Mouse (Mus musculus) heart, embryonic 15.5 days (tissue): ENCODE measurements around the gene Mgat5. TPM values are rescaled to one million over a fixed set of nuclear protein-coding genes. Genes with fewer than 3 reads are reported as not detected.

Experiments used
- ATAC-seq: fragments of 200-750 bp; cut with Nextera tagmentation; replicated peaks from 2 replicates; pipeline ENCODE4 v1.8.0; 2017; ENCODE audit warnings: low read depth, moderate TSS enrichment; ENCODE audit not compliant: insufficient number of reproducible peaks, insufficient read depth, low FRiP score
- H3K27ac ChIP-seq: fragments of 300-500 bp; sonication (generic); 2 replicates; pipeline ENCODE4 v1.5.1; 2015; ENCODE audit warnings: mild to moderate bottlenecking, inconsistent platforms
- H3K27me3 ChIP-seq: fragments of 300-500 bp; sonication (generic); 2 replicates; pipeline ENCODE4 v1.6.1; 2015; ENCODE audit warnings: inconsistent platforms
- H3K36me3 ChIP-seq: fragments of 300-500 bp; sonication (generic); 2 replicates; pipeline ENCODE4 v1.6.1; 2015; ENCODE audit warnings: mild to moderate bottlenecking, inconsistent platforms
- H3K4me1 ChIP-seq: fragments of 300-500 bp; sonication (generic); replicated peaks from 2 replicates; pipeline ENCODE4 v1.6.1; 2015; ENCODE audit warnings: inconsistent platforms
- H3K4me2 ChIP-seq: fragments of 300-500 bp; sonication (generic); 2 replicates; pipeline ENCODE4 v1.6.1; 2015; ENCODE audit warnings: inconsistent platforms, mild to moderate bottlenecking, moderate library complexity
- H3K4me3 ChIP-seq: fragments of 300-500 bp; sonication (generic); 2 replicates; pipeline ENCODE4 v1.5.1; 2015; ENCODE audit warnings: mild to moderate bottlenecking, inconsistent platforms
- H3K9ac ChIP-seq: fragments of 300-500 bp; sonication (generic); 2 replicates; pipeline ENCODE4 v1.6.1; 2015; ENCODE audit warnings: mild to moderate bottlenecking, inconsistent platforms
- H3K9me3 ChIP-seq: fragments of 300-500 bp; sonication (generic); replicated peaks from 2 replicates; pipeline ENCODE4 v1.6.1; 2016; ENCODE audit warnings: inconsistent platforms
- WGBS: fragments of 180-500 bp; shearing (Covaris S2); methylation state at CpG from one replicate; pipeline ENCODE4 v1.1.7; 2015; ENCODE audit warnings: mixed read lengths; 5-methylcytosine and 5-hydroxymethylcytosine counted together
- polyA plus RNA-seq: library from polyadenylated mRNA; unstranded; fragments of >200 nt; fragmentation: Nextera tagmentation; extraction: Ambion mirVana; gene quantifications from 2 replicates; pipeline ENCODE4 v1.2.1, GENCODE M21; 2015

The Mgat5 gene
- polyA plus RNA-seq, 1 experiment from 2014 or later = 3.7 TPM

DNA sequence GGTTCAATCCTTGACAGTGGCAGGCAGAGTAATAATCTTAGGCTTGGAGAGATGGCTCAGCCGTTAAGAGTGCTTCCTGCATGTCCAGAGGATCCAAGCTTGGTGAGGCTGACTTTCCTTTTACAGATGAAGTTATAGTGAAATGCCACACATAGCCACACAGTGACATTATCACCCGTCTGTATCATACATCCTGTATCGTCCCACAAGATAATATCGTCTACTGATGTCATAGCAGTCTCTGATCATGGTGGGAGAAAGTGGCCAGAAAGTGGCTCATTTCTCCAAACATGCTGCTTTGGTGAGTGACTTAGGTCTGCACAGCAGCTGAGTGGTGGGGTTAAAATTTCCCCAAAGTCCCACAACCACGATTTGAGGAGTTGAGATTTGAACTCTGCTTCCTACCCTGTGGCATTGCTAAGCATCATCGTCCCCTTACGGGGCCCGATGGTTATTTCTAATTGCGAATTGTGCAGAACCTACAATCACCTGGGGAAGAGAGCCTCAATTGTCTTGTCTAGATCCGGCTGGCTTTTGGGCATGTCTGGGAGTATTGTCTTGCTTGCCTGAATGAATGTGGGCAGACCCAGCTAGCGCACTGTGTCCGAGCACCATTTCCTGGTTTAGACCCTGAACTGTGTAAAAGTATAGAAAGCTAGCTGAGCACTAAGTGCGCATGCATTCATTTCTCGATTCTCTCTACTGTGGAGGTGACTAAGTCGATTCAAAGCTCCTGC lies 37.5 kb downstream of the Mgat5 start:
- Histone ChIP-seq H3K36me3 (no peaks in the 10 kb centered on the region), H3K9ac (no peak overlapping the region), H3K4me2 (peak overlapping the region; percentile 34), H3K9me3 (no peaks in the 10 kb centered on the region), H3K27ac (peak overlapping the region; percentile 39), H3K4me3 (no peak overlapping the region), H3K27me3 (no peaks in the 10 kb centered on the region), H3K4me1 (peaks cover 52% of the 10 kb centered on the region)
- WGBS = 69% methylated on average over 15 of the region's 15 CpGs
- no peak for ATAC-seq

DNA sequence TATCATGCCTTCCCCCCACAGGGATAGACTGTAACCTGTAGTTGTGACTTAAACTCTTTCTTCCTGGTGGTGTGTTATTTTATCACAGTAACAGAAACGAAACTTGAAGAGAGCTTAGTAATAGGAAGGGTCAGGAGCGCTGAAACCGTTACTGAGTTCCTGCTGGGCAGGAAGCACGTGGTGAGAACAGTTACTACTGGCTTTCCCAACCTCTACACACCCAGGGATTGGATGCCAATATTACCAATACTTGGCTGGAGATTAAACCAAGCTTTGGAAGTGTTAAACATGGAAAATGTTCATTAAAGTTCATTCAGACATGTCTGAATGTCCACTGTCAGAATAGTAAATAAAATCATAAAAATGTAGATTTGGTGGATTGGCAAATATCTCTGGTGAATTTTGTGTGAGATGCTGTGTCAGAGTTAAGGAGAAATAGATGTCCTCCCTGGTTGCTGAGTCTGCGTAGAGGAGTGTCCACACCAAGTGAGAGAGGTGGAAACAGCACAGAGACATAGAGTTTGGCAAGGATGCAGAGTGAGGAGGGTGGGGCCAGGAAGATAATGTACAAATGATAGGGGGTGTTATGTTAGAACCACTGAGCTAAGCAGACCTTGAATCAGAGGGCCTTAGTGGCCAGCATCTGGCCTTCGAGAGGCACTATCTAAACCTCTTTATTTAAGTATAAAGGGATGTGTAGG lies 38.2 kb downstream of the Mgat5 start:
- Histone ChIP-seq H3K27ac (peak overlapping the region; percentile 39), H3K4me1 (peaks cover 52% of the 10 kb centered on the region), H3K36me3 (no peaks in the 10 kb centered on the region), H3K27me3 (no peaks in the 10 kb centered on the region), H3K9ac (no peak overlapping the region), H3K4me3 (no peak overlapping the region), H3K9me3 (no peaks in the 10 kb centered on the region), H3K4me2 (peak overlapping the region; percentile 34)
- ATAC-seq = no peak
- WGBS = 58% methylated on average over 6 of the region's 6 CpGs

DNA sequence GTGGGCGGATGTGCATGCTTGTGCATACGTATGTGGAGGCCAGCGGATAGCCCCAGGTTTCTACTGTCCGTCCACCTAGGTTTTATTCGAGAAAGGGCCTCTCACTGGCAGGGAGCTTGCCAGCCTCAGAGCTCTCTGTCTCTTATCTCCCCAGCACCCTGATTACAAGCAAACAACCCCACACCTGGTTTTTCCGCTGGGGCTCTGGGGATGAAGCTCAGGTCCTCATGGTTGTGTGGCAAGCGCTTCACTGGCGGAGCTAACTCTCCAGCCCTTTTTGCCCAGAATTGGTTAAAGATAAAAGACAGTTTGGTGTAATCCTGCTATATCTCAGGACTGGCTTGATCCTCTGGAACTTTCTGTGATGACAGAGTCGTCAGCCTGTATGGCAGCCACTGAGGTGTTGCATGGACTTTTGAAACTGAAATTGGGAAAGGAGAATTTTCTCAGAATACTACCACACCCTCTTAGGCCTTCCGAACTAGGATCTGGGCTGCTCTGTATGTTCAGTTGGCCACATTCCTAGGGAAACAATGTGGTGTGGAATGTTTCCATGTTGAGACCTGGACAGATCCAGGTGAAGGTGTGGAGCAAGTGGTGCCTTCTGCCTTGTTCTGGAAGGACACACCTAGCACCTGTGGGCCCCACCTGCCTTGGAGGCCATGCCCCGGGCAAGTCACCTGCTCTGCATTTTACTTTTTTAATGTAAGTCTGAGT lies 39.4 kb downstream of the Mgat5 start:
- WGBS = 72% methylated on average over 11 of the region's 11 CpGs
- Histone ChIP-seq H3K36me3 (no peaks in the 10 kb centered on the region), H3K9me3 (no peaks in the 10 kb centered on the region), H3K27me3 (no peaks in the 10 kb centered on the region), H3K4me2 (no peak overlapping the region), H3K9ac (no peak overlapping the region), H3K4me3 (no peak overlapping the region), H3K27ac (no peak overlapping the region), H3K4me1 (peaks cover 52% of the 10 kb centered on the region)
- ATAC-seq = no peak

DNA sequence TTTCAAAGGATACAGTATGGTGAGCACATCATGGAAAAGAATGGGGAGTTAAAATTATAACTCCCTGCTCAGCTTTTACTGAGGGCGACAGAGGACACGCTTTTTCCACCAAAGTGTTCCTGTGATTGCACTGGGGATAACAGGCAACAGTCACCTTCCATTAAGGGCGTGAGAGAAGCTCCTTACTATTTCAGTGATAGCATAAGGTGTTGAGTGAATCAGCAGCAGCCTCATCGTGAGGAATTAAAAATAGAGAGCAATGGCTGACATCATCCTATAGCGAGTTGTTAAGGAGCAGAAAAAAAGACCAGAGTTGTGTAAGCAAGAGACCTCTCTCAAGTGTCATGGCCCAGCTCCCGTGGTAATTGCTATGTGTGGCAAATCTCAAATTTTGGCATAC lies 41.3 kb downstream of the Mgat5 start:
- 0 out of 2 replicates have a peak overlapping the region, but pooled peaks have one; percentile 15 for H3K4me2 ChIP-seq
- 41% methylated on average over 6 of the region's 6 CpGs for WGBS
- no peaks in the 10 kb centered on the region for H3K27me3 ChIP-seq
- peak overlapping the region; percentile 37 for H3K27ac ChIP-seq
- H3K36me3 ChIP-seq = no peaks in the 10 kb centered on the region
- H3K4me3 ChIP-seq = no peak overlapping the region
- ATAC-seq = no peak
- no peak overlapping the region for H3K9ac ChIP-seq
- no peaks in the 10 kb centered on the region for H3K9me3 ChIP-seq
- H3K4me1 ChIP-seq = peaks cover 42% of the 10 kb centered on the region

DNA sequence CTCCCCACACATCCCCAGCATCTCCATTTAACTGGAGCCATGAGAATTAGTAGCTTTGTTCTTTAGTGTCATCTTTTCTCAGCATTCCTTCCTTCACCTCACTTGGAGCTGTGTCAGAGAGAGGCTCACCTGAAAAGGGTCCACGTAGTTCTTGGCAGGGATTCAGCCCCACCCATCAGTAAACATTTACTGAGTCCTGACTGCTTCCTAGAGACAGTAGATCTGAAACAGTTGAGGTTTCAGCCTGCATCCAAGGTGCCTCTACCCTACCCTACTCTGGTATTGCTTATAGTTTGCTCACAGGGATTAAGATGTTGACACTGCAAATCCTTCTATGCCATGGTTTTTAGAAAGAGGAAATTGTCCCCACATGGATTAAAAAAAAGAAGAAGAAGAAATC lies 43.6 kb downstream of the Mgat5 start:
- Histone ChIP-seq H3K27ac (no peak overlapping the region), H3K4me3 (no peak overlapping the region), H3K9me3 (no peaks in the 10 kb centered on the region), H3K27me3 (no peaks in the 10 kb centered on the region), H3K36me3 (no peaks in the 10 kb centered on the region), H3K4me2 (no peak overlapping the region), H3K9ac (no peak overlapping the region), H3K4me1 (peaks cover 35% of the 10 kb centered on the region)
- WGBS = 76% methylated on average over 1 of the region's 1 CpGs
- ATAC-seq = no peak

DNA sequence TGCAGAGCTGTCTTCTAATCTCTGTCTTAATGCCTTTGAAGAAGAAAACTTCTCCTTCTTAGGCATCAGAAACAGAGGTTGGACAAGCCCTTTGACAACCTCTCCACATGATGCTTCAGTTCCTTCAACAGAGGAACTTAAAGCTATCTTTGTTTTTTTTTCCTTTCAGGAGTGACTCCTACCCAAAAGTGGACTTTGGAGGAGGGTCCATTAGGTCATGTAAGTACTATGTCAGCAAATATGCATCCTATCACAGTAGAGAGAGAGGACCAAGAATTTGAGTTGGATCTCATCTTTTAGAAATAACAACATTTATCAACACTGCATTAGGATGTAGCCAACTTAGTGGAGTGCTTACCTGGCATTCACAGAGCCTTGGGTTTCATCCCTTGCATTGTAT lies 44.8 kb downstream of the Mgat5 start:
- H3K4me2 ChIP-seq = no peak overlapping the region
- no peak for ATAC-seq
- H3K27ac ChIP-seq = no peak overlapping the region
- H3K4me1 ChIP-seq = peaks cover 23% of the 10 kb centered on the region
- no peak overlapping the region for H3K4me3 ChIP-seq
- H3K27me3 ChIP-seq = no peaks in the 10 kb centered on the region
- no peaks in the 10 kb centered on the region for H3K36me3 ChIP-seq
- H3K9me3 ChIP-seq = no peaks in the 10 kb centered on the region
- H3K9ac ChIP-seq = no peak overlapping the region

DNA sequence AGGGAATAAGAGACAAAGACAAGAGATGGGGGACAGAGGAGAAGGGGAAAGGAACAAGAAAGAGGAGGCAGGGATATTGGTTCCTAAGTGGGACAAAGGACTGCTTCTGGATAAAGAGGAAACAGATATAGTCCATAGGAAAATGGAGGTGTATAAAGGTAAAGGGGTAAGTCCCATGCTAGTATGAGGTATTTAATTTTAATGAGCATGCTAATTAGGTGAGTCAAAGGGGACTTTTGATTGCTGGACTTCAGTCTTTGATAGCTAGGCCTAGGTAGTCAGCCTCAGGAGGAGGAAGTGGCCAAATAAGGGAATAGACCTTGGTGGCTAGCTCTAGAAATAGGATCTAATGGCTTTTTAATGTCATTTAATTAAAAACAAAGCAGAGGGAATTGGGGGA lies 45.5 kb downstream of the Mgat5 start:
- Histone ChIP-seq H3K4me1 (peaks cover 22% of the 10 kb centered on the region), H3K27ac (no peak overlapping the region), H3K9ac (no peak overlapping the region), H3K4me2 (no peak overlapping the region), H3K9me3 (no peaks in the 10 kb centered on the region), H3K27me3 (no peaks in the 10 kb centered on the region), H3K4me3 (no peak overlapping the region), H3K36me3 (no peaks in the 10 kb centered on the region)
- ATAC-seq = no peak

DNA sequence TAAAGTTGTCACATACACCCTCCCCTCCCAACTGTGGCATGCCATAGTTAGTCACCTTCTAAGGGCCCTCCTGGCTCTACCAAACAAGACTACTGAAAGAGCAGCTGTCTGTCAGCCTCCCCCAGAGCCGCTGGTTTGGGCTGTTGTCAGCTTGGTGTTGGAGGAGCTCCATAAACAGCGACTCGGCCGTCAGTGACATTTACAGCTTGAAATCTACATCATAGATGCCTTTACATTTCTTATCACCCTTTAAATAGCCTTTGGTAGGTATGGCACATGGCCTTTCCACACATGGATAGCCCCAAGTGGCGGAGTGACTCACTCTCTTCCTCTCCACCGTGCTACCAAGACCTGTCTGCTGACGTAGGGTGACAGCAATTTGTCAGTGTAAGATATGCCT lies 46.9 kb downstream of the Mgat5 start:
- 38% methylated on average over 7 of the region's 7 CpGs for WGBS
- H3K36me3 ChIP-seq = no peaks in the 10 kb centered on the region
- no peak overlapping the region for H3K4me3 ChIP-seq
- no peak overlapping the region for H3K27ac ChIP-seq
- no peaks in the 10 kb centered on the region for H3K27me3 ChIP-seq
- peaks cover 9% of the 10 kb centered on the region for H3K4me1 ChIP-seq
- ATAC-seq = no peak
- no peaks in the 10 kb centered on the region for H3K9me3 ChIP-seq
- no peak overlapping the region for H3K4me2 ChIP-seq
- H3K9ac ChIP-seq = no peak overlapping the region

DNA sequence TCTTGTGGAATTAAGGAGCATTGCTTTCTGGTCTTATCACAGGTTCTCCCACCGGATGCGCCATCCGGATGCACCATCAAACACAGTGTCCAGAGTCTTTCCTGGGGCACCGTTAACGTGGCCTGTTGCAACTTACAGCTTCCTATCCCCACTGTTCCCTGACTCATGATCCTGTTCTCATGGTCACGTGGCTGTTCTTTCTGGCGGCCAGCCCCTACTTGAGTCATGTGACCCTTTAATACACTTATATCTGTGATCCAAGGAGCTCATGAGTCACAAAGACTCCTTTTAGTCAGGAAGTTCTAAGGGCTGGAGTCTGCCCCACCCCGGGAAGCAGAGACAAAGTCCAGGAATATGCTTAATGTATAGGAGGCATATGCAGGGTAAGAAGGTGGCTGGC lies 52.2 kb downstream of the Mgat5 start:
- peaks cover 13% of the 10 kb centered on the region for H3K4me1 ChIP-seq
- no peak for ATAC-seq
- no peaks in the 10 kb centered on the region for H3K36me3 ChIP-seq
- H3K4me3 ChIP-seq = no peak overlapping the region
- no peaks in the 10 kb centered on the region for H3K9me3 ChIP-seq
- no peak overlapping the region for H3K9ac ChIP-seq
- no peak overlapping the region for H3K27ac ChIP-seq
- H3K4me2 ChIP-seq = no peak overlapping the region
- 77% methylated on average over 8 of the region's 8 CpGs for WGBS
- no peaks in the 10 kb centered on the region for H3K27me3 ChIP-seq

DNA sequence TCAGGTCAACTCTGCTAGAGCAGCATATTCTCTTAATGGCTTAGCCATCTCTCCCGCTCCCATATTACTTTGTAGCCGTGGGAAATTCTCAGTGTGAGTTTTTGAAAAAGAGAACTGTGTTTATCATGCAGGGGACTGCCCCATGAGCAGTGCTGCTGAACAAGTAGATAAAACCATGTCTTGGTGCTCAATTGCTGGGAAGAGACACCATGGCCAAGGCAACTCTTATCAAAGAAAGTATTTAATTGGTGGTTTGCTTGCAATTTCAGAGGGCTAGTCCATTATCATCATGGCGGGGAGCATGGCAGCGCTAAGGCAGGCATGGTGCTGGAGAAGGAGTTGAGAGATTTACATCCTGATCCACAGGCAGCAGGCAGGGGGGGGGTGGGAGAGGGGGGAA lies 54.9 kb downstream of the Mgat5 start:
- no peaks in the 10 kb centered on the region for H3K27me3 ChIP-seq
- no peaks in the 10 kb centered on the region for H3K36me3 ChIP-seq
- no peak overlapping the region for H3K4me2 ChIP-seq
- H3K4me1 ChIP-seq = peaks cover 20% of the 10 kb centered on the region
- 78% methylated on average over 4 of the region's 4 CpGs for WGBS
- H3K27ac ChIP-seq = no peak overlapping the region
- H3K9me3 ChIP-seq = no peaks in the 10 kb centered on the region
- ATAC-seq = no peak
- H3K9ac ChIP-seq = no peak overlapping the region
- H3K4me3 ChIP-seq = no peak overlapping the region

DNA sequence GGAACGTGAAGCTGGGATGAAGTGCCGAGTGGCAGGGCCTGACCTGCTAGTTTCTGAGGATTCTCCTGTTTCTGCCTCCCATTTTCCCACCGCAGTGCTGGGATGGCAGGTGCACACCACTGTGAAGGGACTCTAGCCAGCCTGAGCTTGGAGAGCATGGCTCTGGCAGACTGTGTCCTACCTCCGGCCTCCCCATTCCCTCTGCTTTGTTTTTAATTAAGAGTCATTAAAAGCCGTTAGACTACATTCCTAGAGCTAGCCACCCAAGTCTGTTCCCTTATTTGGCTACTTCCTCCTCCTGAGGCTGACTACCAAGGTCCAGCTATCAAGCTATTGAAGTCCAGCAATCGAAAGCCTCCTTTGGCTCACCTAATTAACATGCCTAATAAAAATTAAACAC lies 56.2 kb downstream of the Mgat5 start:
- Histone ChIP-seq H3K9me3 (no peaks in the 10 kb centered on the region), H3K4me1 (peaks cover 20% of the 10 kb centered on the region), H3K27me3 (no peaks in the 10 kb centered on the region), H3K9ac (no peak overlapping the region), H3K36me3 (no peaks in the 10 kb centered on the region), H3K4me2 (no peak overlapping the region), H3K27ac (no peak overlapping the region), H3K4me3 (no peak overlapping the region)
- no peak for ATAC-seq
- 64% methylated on average over 6 of the region's 6 CpGs for WGBS
